Mouse (Mus musculus) adrenal gland, adult 18-20 months (tissue): ENCODE measurements around the gene Myb. TPM values are rescaled to one million over a fixed set of nuclear protein-coding genes. Genes with fewer than 3 reads are reported as not detected.

Experiments used
- DNase-seq, 2 experiments: peaks; one replicate each; pipeline ENCODE4 v3.0.0; 2021 to 2022; ENCODE audit warnings: low spot score in 2 of 2
- long read RNA-seq, 2 experiments: library from polyadenylated mRNA; stranded (forward); transcript quantifications; one replicate each; pipeline ENCODE4 v2.0.0; 2021
- total RNA-seq, 2 experiments: library from RNA; stranded (reverse); gene quantifications; 1 replicate in 1 of 2; 2 replicates in 1 of 2; pipeline ENCODE4 v1.2.3; 2021

The Myb gene
- not detected for total RNA-seq
- long read RNA-seq, experiment 1 = 0 reads
- long read RNA-seq, experiment 2 = 0 reads

DNA sequence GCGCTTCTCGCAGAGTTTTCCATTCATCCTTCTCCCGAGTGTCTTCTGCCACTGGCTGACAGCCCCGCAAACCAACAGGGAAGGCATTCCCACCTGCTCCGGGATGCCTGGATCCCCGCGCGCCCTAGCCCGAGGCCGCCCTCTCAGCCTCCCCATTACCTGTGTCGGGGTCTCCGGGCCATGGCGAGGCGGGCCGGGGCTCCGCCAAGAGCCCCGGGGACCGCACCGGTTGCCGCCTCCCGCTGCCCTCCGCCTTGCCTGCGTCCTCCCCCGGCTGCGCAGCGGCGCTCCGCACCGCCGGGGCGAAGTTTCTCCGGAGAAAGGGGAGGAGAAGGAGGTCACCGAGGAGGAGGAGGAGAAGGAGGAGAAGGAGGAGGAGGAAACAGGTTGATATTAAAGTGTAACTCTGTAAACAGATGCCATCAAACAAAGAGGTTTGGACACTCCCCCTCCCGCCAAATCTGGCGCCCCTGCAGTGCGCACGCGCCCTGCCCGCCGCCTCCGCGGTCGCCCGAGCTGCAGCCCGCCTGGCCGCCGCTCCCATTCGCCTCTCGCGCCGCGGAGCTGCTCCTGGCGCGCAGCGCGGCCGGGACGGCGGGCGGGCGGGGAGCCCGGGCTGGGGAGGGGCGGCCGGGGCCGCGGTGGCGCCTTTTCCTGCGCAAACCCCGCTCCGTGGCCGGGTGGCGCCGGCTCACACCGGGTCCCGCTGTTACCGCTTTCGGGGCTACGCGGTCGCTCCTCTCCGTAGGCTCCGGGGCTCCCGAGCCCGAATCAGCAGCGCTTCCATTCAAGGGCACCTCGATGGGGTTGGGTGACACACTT, at the start of gene Myb:
Gene Myb, minus strand, starts transcription at position 448 of the 822 bp plus-strand sequence.
- DNase-seq = peak; percentile 54 to 60

DNA sequence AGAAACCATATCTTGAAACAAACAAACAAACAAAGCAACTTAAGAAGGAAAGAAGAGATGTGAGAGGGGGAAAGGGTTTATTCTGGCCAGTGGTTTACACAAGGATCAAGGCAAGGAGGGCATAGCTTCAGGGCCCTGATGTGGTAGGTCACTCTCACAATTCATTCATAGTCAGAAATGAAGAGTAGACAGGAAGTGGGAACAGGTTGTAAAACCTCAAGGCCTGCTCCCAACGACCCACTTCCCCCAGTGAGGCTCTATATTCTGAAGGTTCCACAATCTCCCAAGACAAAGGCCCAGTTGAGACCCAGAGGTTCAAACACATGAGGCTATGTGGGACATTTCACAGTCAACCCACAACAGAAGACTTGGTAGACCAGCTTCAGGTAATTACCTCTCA, 46.6 kb upstream of the Myb start:
- no peak for DNase-seq

DNA sequence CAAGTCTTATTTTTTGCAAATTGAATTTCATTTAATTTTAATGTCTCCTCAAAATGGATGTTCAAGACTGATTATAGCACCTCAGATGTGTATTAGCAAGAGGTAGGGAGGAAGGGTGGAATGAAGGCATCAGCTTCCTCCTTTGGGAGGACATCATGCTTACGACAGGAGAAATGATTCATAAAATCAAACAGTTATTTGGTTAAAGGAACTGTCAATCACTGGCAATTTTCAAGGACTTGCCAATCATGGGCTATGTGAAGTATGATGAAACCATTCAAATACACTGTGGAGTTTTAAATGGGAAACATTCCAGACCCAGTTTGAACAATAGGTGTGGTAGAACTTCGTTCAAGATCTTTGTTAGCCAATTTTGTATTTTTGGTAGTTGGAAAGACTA, 45.4 kb upstream of the Myb start:
- DNase-seq = no peak

DNA sequence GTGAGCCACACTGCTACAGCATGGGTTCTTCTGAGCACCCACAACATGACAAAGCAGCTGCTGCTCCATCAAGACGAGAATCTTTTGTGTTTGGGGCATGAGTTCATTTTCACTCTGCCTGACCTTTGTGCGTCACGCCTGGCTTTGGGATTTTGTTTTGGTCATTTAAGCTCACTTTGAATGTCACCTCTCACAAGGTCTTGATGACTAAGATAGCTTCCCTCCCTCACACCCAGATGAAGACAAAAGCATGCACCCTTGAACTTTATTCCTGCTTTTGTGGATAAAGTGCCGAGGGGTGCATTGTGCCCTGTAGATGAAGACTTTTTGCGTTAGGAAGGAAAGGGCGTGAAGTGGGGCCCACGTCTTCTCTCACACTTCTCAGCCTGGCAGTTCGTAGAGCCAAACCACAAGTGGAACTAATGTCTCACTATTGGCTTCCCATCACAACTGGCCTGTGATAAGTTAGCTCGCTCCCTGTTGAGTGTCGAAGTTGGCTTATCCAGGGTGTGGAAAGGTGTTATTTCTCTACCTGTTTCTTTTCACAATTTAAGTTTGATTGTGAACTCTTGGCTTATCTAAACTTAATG, 43.8 kb upstream of the Myb start:
- peak in 1 of 2 experiments; percentile 12 for DNase-seq

DNA sequence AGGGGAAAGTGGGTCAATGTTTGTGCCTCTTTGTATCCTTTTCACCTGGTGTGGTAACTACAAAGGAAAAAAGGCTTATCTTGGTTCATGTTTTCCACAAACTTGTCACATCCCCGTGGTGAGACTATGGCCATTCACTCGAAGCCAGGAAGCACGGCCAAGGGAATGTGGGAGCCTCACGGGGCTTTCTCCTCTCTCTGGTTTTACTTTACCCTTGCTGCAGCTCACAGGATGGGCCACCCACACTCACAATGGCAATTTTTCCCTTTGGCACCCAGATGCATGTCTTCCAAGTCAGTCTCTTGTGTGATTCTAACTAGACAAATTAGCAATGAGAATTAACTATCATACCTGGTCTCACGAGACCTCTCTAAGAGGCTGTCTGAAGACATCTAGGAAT, 43.1 kb upstream of the Myb start:
- no peak for DNase-seq

DNA sequence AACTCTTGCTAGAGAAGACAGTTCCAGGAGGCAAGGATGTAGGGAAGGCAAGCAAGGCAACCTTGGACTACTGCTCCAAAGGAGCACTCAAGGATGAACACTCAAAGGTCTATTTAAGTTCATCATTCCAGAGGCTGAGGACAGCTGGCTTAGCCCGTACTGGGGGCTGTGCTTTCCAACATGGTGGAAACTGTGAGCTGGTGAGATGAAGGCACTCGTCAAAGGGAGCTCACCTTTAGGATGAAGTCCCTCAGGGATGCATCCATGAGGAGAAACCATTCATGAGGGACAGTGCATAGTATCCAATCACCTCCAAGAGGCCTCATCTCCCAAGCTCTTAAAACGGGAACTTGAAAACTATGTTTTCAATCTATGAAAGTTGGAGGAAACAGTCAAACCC, 42.7 kb upstream of the Myb start:
- DNase-seq = no peak

DNA sequence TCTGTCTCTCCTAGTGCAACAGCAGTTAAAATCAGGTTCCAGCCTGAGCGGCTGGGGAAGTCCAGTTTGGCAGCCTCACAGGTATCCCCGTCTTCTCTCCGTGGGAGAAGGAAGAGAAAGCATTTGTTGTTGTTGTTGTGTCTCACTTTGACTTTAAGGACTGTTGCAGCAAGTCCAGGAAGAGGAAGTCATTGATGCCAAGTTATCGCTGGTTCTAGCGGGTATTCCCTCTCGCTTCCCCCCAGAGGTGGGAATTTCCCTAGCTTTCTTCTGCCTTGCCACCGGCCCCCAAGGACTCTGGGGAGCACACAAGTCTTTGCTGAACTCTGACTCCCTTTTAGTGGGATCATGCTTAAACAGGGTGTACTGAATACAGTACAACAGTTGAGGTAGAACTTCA, 40.0 kb upstream of the Myb start:
- no peak for DNase-seq

DNA sequence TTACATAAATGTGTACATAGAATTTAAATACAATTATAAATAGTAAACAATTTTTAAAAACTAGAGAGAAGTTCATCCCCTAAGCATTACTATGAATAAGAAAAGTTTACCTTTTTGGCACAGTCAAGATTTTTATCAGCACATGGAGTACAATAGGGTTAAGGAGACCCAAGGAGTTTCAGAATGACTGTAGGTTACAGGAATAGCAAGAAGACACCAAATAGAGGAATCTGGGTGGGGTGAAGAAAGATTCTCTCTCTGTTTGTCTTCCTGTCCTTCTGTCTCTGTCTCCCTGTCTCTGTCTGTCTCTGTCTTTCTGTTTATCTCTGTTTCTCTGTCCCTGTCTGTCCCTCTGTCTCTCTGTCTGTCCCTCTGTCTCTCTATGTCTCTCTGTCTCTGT, 39.5 kb upstream of the Myb start:
- no peak for DNase-seq

DNA sequence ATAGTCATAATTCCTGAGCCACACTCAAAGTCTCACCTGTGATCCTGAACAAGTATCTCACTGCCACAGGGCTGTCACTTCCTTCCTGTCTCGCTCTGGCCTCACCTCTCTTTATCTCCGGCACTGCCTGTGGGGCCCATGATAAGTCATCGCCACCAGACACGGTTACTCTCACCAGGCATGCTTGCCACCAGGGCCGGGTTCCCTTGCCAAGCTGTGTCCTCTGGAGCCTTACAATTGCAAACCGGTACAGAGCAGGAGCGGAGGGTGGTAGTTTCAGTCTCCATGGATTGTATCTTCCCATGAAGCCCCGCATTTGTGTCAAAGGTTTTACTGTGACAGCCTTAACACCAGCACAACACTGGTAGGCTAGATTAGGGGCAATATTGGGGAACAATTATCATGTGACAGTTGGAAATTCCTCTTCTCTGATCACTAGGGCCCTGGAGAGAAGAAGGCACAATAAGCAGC, 35.9 kb upstream of the Myb start:
- no peak for DNase-seq

DNA sequence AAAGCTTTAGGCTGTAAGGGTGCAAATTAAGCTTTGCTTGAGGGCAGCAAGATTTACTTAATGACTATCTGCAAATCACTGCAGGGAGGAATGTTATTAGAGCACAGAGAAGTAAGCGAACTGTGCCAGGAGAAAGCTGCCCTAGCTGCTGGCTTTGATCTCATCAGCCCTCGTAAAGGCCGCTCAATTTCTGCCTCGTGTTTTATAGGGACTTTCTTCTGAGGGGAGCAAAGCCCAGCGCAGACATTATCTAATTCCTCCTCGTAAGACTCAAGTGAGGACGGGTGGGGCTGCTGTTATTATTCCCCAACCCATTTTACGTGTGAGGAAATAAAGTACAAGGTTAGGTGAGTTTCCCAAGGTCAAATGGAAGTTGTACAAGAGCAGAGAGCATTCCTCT, 34.8 kb upstream of the Myb start:
- DNase-seq = no peak

DNA sequence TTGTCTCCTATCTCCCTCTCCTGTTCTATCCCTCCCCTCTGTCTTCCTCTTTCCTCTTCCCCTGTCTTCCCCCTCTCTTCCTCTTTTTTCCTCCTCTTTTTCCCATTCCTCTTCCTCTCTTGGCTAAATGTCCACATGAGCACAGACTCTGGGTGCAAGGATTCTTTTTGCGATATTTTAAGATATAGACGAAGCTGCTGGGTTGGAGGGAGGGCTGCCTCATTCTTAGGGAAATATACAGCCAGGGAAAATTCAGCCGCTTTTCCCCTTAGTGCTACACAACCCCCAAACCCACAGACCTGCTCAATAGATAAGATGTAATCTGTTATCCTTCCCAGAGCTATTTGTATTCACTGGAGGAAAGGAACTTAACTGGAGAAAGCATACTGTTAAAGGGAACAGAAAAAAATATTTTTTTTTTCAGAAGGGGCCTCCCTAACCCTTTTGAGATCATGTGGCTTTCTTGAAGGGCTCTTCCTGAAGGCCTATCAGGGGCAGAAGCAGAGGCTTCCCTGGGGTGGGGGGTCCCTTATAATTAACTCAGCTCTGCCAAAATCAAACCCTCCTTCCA, 33.2 kb upstream of the Myb start:
- DNase-seq = no peak

DNA sequence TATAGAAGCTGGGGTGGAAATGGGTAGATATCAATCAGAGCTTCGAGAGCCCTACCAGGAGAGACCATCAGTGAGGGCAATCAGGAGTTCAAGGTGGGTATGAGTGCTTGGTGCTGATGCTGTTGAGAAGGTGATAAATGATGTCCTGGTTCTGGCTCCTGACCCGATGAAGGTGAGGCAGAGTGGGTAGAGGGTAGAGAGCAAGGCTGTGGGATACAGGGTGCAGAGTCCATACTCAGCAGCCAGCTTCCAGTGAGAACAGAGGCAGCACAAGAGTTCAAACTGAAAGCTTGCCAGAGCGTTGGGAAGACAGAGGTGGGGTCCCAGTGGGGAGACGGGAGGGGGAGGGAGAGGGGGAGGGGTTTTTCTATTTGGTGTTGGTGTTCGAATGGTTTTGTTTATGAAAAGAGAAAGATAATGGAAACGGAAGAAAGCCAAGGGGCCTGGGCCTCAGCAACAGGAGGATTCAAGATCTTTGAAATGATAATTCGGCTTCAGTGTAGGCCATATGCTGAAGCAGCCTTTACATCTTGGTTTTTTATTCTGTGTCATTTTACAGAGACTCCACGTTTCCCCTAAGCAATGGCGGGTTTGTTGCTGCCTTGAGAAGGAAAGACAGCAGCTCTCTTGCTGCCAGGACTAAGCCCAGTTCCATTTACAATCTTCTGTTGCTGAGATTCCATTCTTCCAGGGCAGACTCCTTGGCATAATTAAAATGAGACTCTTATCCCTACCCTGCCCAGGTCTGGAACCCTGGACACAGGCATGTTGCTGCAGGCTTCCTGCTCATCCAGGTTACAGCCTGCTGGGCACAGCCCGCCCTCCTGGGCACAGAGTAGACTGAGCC, 32.5 kb upstream of the Myb start:
- DNase-seq = no peak

DNA sequence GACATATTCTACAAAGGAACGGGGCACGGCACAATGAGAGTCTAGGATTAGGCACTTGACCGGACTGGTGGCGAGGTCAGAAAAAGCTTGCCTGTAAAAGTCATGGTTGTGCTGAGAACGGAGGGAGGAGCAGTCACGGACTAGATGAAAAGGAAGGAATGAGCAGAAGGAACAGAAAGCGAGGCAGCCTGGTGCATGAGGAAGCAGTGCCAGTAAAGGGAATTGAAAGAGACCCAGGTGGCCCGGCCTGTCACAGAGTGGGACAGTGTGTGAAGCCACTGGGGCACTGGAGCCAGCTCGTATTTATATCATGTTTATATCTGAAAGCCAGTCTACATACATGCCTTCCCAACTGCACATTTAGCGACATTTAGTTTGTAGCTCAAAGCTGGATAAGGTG, 31.7 kb upstream of the Myb start:
- no peak for DNase-seq

DNA sequence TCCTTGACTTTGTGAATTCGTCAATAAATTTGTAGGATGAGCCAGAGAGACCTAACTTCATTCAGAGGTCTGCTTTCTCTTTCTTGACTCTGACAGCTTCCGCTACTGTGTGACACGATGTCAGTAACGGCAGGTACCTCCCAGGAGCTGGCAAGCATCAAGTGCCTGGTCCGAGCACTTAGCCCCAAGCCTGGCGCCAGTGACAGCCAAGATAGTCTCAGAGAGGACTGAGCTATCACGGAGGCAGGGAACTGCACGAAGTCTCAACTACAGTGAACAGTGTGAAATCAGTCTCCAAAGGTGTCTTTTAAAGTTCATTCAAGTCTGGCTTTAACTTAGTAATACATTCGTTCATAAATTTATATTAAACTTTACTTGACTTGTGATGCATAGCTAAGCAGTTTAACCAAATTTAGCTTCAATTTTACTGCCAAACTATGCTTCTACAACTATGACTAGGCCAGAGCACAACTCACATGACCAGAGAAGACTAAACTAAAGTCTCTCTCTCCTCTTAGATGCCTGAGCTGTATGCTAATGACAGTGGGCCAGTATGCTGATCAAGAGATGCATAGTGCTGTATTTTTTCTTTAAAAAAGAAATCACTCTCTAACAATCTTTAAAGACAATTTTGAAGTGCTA, 29.1 kb upstream of the Myb start:
- no peak for DNase-seq

DNA sequence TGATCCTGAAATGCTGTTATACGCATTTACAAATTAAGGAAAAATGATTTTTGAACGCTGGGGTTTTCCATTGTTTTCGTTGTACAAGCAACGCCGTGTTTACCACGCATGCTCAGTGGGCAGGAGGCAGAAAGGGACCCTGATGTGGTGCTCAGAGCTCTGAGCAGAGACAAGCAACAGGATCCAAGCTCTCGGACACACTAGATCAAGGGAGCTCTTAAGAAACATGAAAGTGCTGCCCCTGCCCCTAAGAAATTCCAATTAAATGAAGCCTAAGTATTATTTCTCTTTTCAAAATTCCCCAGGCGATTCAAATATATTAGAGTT, 28.5 kb upstream of the Myb start:
- DNase-seq = no peak

DNA sequence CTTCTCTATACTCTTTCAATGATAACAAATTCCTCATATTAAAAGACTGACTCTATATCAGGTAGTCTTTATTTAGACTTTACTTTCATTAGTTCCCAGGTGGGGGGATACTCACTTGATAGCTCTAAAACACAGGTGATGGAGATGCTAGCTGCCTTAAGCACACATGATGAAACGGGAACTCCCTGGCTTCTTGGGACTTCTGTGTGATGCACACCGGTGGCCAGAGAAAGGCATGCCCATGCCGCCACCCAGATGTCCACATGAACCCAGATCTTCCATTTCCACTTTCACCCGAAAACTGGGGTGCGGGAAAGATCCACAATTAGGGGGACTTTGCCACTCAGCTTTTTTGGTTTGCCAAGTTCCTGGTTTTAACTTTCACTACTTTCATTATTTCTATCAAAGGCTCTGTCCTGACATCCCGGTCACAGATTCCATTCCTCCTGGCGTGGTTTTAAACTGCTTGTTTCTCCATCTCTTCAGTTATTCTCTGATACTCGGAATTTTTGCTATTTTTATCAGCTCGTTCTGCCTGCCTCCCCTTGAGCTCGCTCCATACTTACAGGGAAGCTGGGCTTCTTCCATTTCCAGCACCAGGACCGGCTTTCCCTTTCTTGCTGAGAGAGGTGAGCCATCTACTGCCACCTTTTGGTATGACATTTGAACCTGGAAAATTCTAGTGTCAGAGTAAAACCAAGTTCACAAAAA, 27.9 kb upstream of the Myb start:
- DNase-seq = peak in 1 of 2 experiments; percentile 28

DNA sequence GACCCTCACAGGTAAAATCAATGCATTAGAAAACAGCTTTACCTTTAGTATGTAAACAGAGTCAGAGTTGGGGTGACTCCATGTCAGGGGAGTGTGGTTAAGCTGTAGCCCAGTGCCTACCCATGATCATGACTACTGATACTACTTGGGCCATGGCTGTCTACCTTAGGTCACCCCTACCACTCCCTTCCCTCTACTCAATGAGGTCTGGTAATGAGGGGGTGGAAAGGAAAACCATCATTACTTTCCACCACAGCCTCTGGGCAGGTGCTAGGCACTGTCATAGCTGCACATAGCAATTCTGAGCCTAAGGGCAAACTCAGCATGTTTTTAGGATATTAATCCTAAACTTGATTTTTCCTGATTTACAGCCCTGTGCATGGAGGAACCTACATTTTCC, 27.1 kb upstream of the Myb start:
- DNase-seq = no peak

DNA sequence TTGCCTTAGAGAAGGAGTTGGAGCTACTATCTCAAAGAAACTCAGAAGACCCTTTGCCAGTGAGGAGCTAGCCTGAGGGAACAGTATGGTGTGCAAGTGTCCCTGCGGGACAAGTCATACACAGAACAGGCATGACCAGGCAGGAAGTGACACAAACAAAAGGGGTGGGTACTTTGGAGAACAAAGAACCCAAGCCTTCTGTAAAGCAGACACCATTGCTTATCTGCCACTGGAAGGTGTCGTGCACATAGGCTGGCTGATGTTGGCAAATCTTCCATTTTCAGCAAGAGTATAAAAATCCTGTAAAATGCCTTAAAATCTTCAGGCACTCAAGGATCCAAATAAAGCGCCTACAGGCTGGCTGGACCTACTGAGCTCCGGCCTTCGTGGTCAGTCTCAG, 25.9 kb upstream of the Myb start:
- DNase-seq = no peak

DNA sequence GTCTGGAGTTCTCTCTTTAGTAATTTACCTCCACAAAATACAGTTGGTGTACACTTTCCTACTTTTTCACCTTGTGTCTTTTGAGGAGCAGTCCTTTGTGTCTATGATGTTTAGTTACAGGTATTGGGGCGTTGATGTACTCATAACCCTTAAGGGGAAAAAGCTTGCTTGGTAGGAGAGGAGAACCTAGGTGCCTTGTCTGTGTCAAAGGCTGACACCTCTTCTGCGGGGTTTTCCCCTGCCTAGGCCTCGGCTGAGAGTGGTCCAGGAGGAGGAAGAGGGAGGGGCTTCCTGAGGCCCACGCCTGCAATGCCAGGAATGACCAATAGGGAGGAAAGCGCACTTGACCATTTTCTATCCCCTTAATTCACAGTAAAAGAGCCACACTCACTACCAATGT, 17.9 kb upstream of the Myb start:
- no peak for DNase-seq

DNA sequence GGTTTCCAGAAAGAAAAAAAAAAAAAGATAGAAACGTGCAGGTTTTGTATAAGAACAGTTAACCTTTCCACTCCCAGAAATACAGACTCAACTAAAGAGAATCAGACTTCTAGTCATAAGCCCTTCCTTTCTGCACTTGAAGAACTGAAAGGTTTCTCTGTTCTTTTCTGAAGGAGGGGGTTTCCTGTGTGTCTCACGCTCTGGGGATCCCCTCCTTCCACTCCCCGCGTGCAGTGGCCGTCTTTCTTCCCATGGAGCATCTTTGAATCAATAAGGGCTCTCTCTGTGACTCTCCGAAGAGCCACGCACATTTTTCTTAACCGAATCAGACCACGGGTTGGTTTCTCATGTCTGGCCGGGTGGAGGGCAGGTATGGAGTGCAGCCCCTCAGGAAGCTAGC, 17.5 kb upstream of the Myb start:
- no peak for DNase-seq
